In genomic region chr8:124635247-124635502, GRCm38 (mm10) we compare ENCODE assay signal across 33 mouse cellular contexts. TPM values are rescaled to one million over a fixed set of nuclear protein-coding genes. Genes with fewer than 3 reads are reported as not detected.
DNase-seq lines count a peak whose midpoint lies in the region; ATAC-seq and TF ChIP-seq lines count a peak whose summit lies in the region.
"Had no signal": no experiment of that assay in that cellular context is flagged by ENCODE, and none has a peak within 500 bp of the region (broad histone marks: within the 10 kb centered on the region; RNA-seq: fewer than 3 reads in every experiment).

No protein-coding gene starts in this region.

- H3K4me3 ChIP-seq in forebrain, embryonic 14.5 days (ENCODE audit: low read depth, low read length), result no peak overlapping the region
- no peak overlapping the region for H3K4me3 ChIP-seq in forebrain, postnatal 0 days (ENCODE audit: low read depth, low read length)
- no peak overlapping the region for H3K4me3 ChIP-seq in heart, embryonic 16.5 days (ENCODE audit: low read length)
- no peak overlapping the region for H3K4me3 ChIP-seq in heart, embryonic 11.5 days (ENCODE audit: low read depth, low read length)
- H3K4me3 ChIP-seq: embryonic facial prominence, embryonic 10.5 days; embryonic facial prominence, embryonic 13.5 days; heart, embryonic 13.5 days had no signal

- H3K4me2 ChIP-seq in forebrain, embryonic 14.5 days (ENCODE audit: low read length), result no peak overlapping the region
- H3K4me2 ChIP-seq in forebrain, postnatal 0 days (ENCODE audit: low read depth), result no peak overlapping the region
- H3K4me2 ChIP-seq in heart, embryonic 16.5 days (ENCODE audit: low read depth, low read length), result no peak overlapping the region
- H3K4me2 ChIP-seq in heart, embryonic 11.5 days, result no peak overlapping the region
- H3K4me2 ChIP-seq: embryonic facial prominence, embryonic 13.5 days; heart, embryonic 13.5 days; hindbrain, embryonic 14.5 days had no signal

- no peak for TF ChIP-seq CTCF in forebrain, postnatal 0 days (IDR thresholded peaks at IDR 0.05; ENCODE audit: low read depth)

- H3K27ac ChIP-seq in forebrain, embryonic 14.5 days (ENCODE audit: low read depth, low read length), result 0 out of 2 replicates have a peak overlapping the region, but pooled peaks have one; percentile 21
- no peak overlapping the region for H3K27ac ChIP-seq in forebrain, postnatal 0 days (ENCODE audit: low read depth, low read length)
- 0 out of 2 replicates have a peak overlapping the region, but pooled peaks have one; percentile 27 for H3K27ac ChIP-seq in heart, embryonic 16.5 days (ENCODE audit: low read length)
- no peak overlapping the region for H3K27ac ChIP-seq in heart, embryonic 11.5 days (ENCODE audit: low read depth, low read length)
- H3K27ac ChIP-seq: embryonic facial prominence, embryonic 10.5 days; embryonic facial prominence, embryonic 13.5 days; heart, embryonic 13.5 days; hindbrain, embryonic 14.5 days had no signal

- DNase-seq in forebrain, embryonic 14.5 days (ENCODE audit: low spot score), result no peak
- DNase-seq in forebrain, postnatal 0 days, result no peak
- DNase-seq in ZHBTc4 (ENCODE audit: low read depth, low spot score), result peak; percentile 18
- DNase-seq in spleen, postnatal 14 days (ENCODE audit: low spot score in 2 of 2), result no peak
- DNase-seq: adrenal gland, adult 8-10 months; adrenal gland, postnatal 25 days; cerebellum, adult 11-12 months; cerebellum, adult 8-10 months; cerebellum, postnatal 36 days; embryo, embryonic 11 days; gastrocnemius, postnatal 10 days; gastrocnemius, postnatal 36 days; heart, postnatal 14 days; heart, postnatal 4 days had no signal

- ATAC-seq in forebrain, embryonic 14.5 days, result no peak
- no peak for ATAC-seq in forebrain, postnatal 0 days
- no peak for ATAC-seq in heart, embryonic 16.5 days (replicated peaks; ENCODE audit: extremely low read depth, insufficient read depth, low FRiP score)
- no peak for ATAC-seq in heart, embryonic 11.5 days (replicated peaks; ENCODE audit: insufficient number of reproducible peaks, low FRiP score, low TSS enrichment)
- ATAC-seq in erythroblast, adult 5-6 weeks (replicated peaks; ENCODE audit: low FRiP score, poor library complexity, severe bottlenecking), result 0 out of 2 replicates have a peak, but pooled peaks have one; percentile 13
- ATAC-seq: activated CD4-positive, CD25-positive, alpha-beta regulatory T cell, adult 4 months; CD4-positive, CD25-positive, alpha-beta regulatory T cell, adult 4 months; hindbrain, postnatal 0 days; inflammation-experienced regulatory T-cells, adult 6 months; intestine, embryonic 16.5 days had no signal

- peaks cover 52% of the 10 kb centered on the region for H3K36me3 ChIP-seq in forebrain, embryonic 14.5 days (ENCODE audit: control insufficient read depth, insufficient read depth, low read length)
- H3K36me3 ChIP-seq in forebrain, postnatal 0 days (ENCODE audit: insufficient read depth), result peaks cover 42% of the 10 kb centered on the region
- H3K36me3 ChIP-seq in heart, embryonic 16.5 days (ENCODE audit: control insufficient read depth, insufficient read depth), result peaks cover 40% of the 10 kb centered on the region
- H3K36me3 ChIP-seq in heart, embryonic 11.5 days (ENCODE audit: control insufficient read depth, insufficient read depth, low read length), result peaks cover 26% of the 10 kb centered on the region

- no peaks in the 10 kb centered on the region for H3K9me3 ChIP-seq in forebrain, embryonic 14.5 days (replicated peaks; ENCODE audit: control insufficient read depth, low read length)
- H3K9me3 ChIP-seq in forebrain, postnatal 0 days (ENCODE audit: low read length), result no peaks in the 10 kb centered on the region
- H3K9me3 ChIP-seq in heart, embryonic 16.5 days (replicated peaks; ENCODE audit: control insufficient read depth, low read length), result no peaks in the 10 kb centered on the region
- H3K9me3 ChIP-seq in heart, embryonic 11.5 days (replicated peaks; ENCODE audit: control insufficient read depth, low read length), result no peaks in the 10 kb centered on the region
- H3K9me3 ChIP-seq: embryonic facial prominence, embryonic 10.5 days; embryonic facial prominence, embryonic 13.5 days; heart, embryonic 13.5 days had no signal

- 90% methylated on average over 8 of the region's 8 CpGs for WGBS in forebrain, embryonic 14.5 days
- WGBS in forebrain, postnatal 0 days, result 87% methylated on average over 8 of the region's 8 CpGs
- 80% methylated on average over 8 of the region's 8 CpGs for WGBS in heart, embryonic 16.5 days
- 83% methylated on average over 8 of the region's 8 CpGs for WGBS in heart, embryonic 11.5 days (ENCODE audit: insufficient replicate concordance)

- no peaks in the 10 kb centered on the region for H3K27me3 ChIP-seq in forebrain, embryonic 14.5 days (replicated peaks; ENCODE audit: control insufficient read depth, insufficient read depth, low read length)
- no peaks in the 10 kb centered on the region for H3K27me3 ChIP-seq in forebrain, postnatal 0 days (ENCODE audit: insufficient read depth, low read length)
- no peaks in the 10 kb centered on the region for H3K27me3 ChIP-seq in heart, embryonic 16.5 days (ENCODE audit: control insufficient read depth, insufficient read depth, low read length)
- no peaks in the 10 kb centered on the region for H3K27me3 ChIP-seq in heart, embryonic 11.5 days (ENCODE audit: control insufficient read depth, insufficient read depth, low read length)
- H3K27me3 ChIP-seq: embryonic facial prominence, embryonic 13.5 days; heart, embryonic 13.5 days had no signal

- H3K4me1 ChIP-seq in forebrain, embryonic 14.5 days (ENCODE audit: control insufficient read depth, insufficient read depth, low read length), result peaks cover 5% of the 10 kb centered on the region; the same call in 1 of the 2 replicates
- no peaks in the 10 kb centered on the region for H3K4me1 ChIP-seq in forebrain, postnatal 0 days (ENCODE audit: insufficient read depth)
- H3K4me1 ChIP-seq in heart, embryonic 16.5 days (ENCODE audit: control insufficient read depth, insufficient read depth, low read length), result peaks cover 29% of the 10 kb centered on the region
- H3K4me1 ChIP-seq in heart, embryonic 11.5 days (ENCODE audit: control insufficient read depth, insufficient read depth, low read length), result peaks cover 12% of the 10 kb centered on the region; the same call in 1 of the 2 replicates

- no peak overlapping the region for H3K9ac ChIP-seq in forebrain, embryonic 14.5 days (ENCODE audit: low read length)
- H3K9ac ChIP-seq in forebrain, postnatal 0 days, result no peak overlapping the region
- no peak overlapping the region for H3K9ac ChIP-seq in heart, embryonic 16.5 days (ENCODE audit: low read length)
- no peak overlapping the region for H3K9ac ChIP-seq in heart, embryonic 11.5 days (ENCODE audit: low read depth, low read length)
- H3K9ac ChIP-seq: embryonic facial prominence, embryonic 13.5 days; heart, embryonic 13.5 days; hindbrain, embryonic 14.5 days had no signal

RNA-seq across cellular contexts. Expression of gene 2310022B05Rik, which starts 28.0 kb away (rescaled TPM):
- polyA plus RNA-seq in forebrain, embryonic 14.5 days (2014; fragmentation: Nextera tagmentation; extraction: Ambion mirVana), result 30.6 and 32.4 TPM in 2 replicates
- 68.2 and 79.7 TPM in 2 replicates for total RNA-seq in forebrain, postnatal 0 days (2014; rRNA removed)
- 35.7 and 37.8 TPM in 2 replicates for polyA plus RNA-seq in forebrain, postnatal 0 days (2015; fragmentation: Nextera tagmentation; extraction: Ambion mirVana)
- 39.3 and 47.7 TPM in 2 replicates for polyA plus RNA-seq in heart, embryonic 16.5 days (2015; fragmentation: Nextera tagmentation; extraction: Ambion mirVana)
- 38.4 and 42.9 TPM in 2 replicates for polyA plus RNA-seq in heart, embryonic 11.5 days (2014; fragmentation: Nextera tagmentation; extraction: Ambion mirVana)
- total RNA-seq in erythroblast, adult 5-6 weeks (2015; ENCODE audit: low replicate concordance), result 16.5 and 19.0 TPM in 2 replicates
- total RNA-seq in erythroblast, adult 5-6 weeks (2017; ENCODE audit: low replicate concordance), result 9.8 and 16.9 TPM in 2 replicates

RNA-seq across cellular contexts. Expression of gene Capn9, which starts 59.3 kb away (rescaled TPM):
- polyA plus RNA-seq in forebrain, embryonic 14.5 days (2014; fragmentation: Nextera tagmentation; extraction: Ambion mirVana), result 0.19 TPM in 1 of 2 replicates, not detected in the other
- not detected in 2 replicates for total RNA-seq in forebrain, postnatal 0 days (2014; rRNA removed)
- 0.29 and 0.34 TPM in 2 replicates for polyA plus RNA-seq in forebrain, postnatal 0 days (2015; fragmentation: Nextera tagmentation; extraction: Ambion mirVana)
- 0.16 and 0.39 TPM in 2 replicates for polyA plus RNA-seq in heart, embryonic 16.5 days (2015; fragmentation: Nextera tagmentation; extraction: Ambion mirVana)
- not detected in 2 replicates for polyA plus RNA-seq in heart, embryonic 11.5 days (2014; fragmentation: Nextera tagmentation; extraction: Ambion mirVana)
- not detected in 2 replicates for total RNA-seq in erythroblast, adult 5-6 weeks (2015; ENCODE audit: low replicate concordance)
- not detected in 2 replicates for total RNA-seq in erythroblast, adult 5-6 weeks (2017; ENCODE audit: low replicate concordance)
- total RNA-seq: gastrocnemius, adult 18-20 months; gastrocnemius, postnatal 10 days; gastrocnemius, postnatal 36 days; granulocyte monocyte progenitor cell, adult 5-6 weeks; hindbrain, postnatal 0 days; MEL had no signal
- polyA plus RNA-seq: activated CD4-positive, CD25-positive, alpha-beta regulatory T cell, adult 4 months; brain, embryonic 14.5 days; C2C12; CD4-positive, CD25-positive, alpha-beta regulatory T cell, adult 4 months; embryonic facial prominence, embryonic 10.5 days; forebrain, embryonic 11.5 days; hindbrain, embryonic 11.5 days; inflammation-experienced regulatory T-cells, adult 6 months had no signal

Comparison
In these comparisons a context has a peak if more than half of its experiments do, and no peak if none do; other contexts are left out.
1. H3K27ac ChIP-seq: peak in forebrain, embryonic 14.5 days (single experiment) and heart, embryonic 16.5 days (single experiment); none in forebrain, postnatal 0 days (single experiment) and heart, embryonic 11.5 days (single experiment).